Mouse (Mus musculus): ENCODE measurements around the gene Prkag3. TPM values are rescaled to one million over a fixed set of nuclear protein-coding genes. Genes with fewer than 3 reads are reported as not detected.

The Prkag3 gene
- total RNA-seq, 2 experiments from 2014 or later, result not detected

GRCm38 (mm10) chr1:74713859-74714730 lies 34.9 kb downstream of the Prkag3 start:
- no peak for ATAC-seq (replicated peaks; ENCODE audit: poor library complexity)

- ATAC-seq (replicated peaks; ENCODE audit: poor library complexity), result peak; percentile 49
Observed at GRCm38 (mm10) chr1:74713099-74713858, 35.7 kb downstream of the Prkag3 start, which contains the start of gene Cyp27a1. Gene Cyp27a1, plus strand, starts transcription at chr1:74713574.

- ATAC-seq (replicated peaks; ENCODE audit: poor library complexity), result peak; percentile 60
Observed at GRCm38 (mm10) chr1:74712461-74713098, 36.4 kb downstream of the Prkag3 start.

- ATAC-seq (replicated peaks; ENCODE audit: poor library complexity), result no peak
Observed at GRCm38 (mm10) chr1:74712046-74712445, 37.0 kb downstream of the Prkag3 start.

- no peak for ATAC-seq (replicated peaks; ENCODE audit: poor library complexity)
Observed at GRCm38 (mm10) chr1:74709566-74709965, 39.5 kb downstream of the Prkag3 start.

GRCm38 (mm10) chr1:74705016-74705415 lies 44.0 kb downstream of the Prkag3 start:
- ATAC-seq (replicated peaks; ENCODE audit: poor library complexity), result no peak

- no peak for ATAC-seq (replicated peaks; ENCODE audit: poor library complexity)
Observed at GRCm38 (mm10) chr1:74704156-74704555, 44.9 kb downstream of the Prkag3 start.

GRCm38 (mm10) chr1:74702142-74702553 lies 46.9 kb downstream of the Prkag3 start:
- peak; percentile 37 for ATAC-seq (replicated peaks; ENCODE audit: poor library complexity)

- ATAC-seq (replicated peaks; ENCODE audit: poor library complexity), result no peak
Observed at GRCm38 (mm10) chr1:74698791-74699190, 50.2 kb downstream of the Prkag3 start.

- no peak for ATAC-seq (replicated peaks; ENCODE audit: poor library complexity)
Observed at GRCm38 (mm10) chr1:74698353-74698752, 50.7 kb downstream of the Prkag3 start.

GRCm38 (mm10) chr1:74697416-74697815 lies 51.6 kb downstream of the Prkag3 start:
- no peak for ATAC-seq (replicated peaks; ENCODE audit: poor library complexity)

- ATAC-seq (replicated peaks; ENCODE audit: poor library complexity), result no peak
Observed at GRCm38 (mm10) chr1:74695836-74696235, 53.2 kb downstream of the Prkag3 start.

- ATAC-seq (replicated peaks; ENCODE audit: poor library complexity), result no peak
Observed at GRCm38 (mm10) chr1:74693891-74694583, 55.0 kb downstream of the Prkag3 start.

Other genes with a start within 250 kb of the Prkag3 start
- gene Cnot9, start 243.2 kb downstream of the Prkag3 start, total RNA-seq (2015), result 58.9 and 65.3 TPM in 2 replicates
- gene Cnot9, start 243.2 kb downstream of the Prkag3 start, total RNA-seq (2017), result 70.1 and 87.8 TPM in 2 replicates
- gene Plcd4, start 206.3 kb downstream of the Prkag3 start, total RNA-seq (2015), result not detected in 2 replicates
- not detected in 2 replicates for gene Plcd4, start 206.3 kb downstream of the Prkag3 start, total RNA-seq (2017)
- gene Usp37, start 204.9 kb downstream of the Prkag3 start, total RNA-seq (2015), result 27.7 and 29.5 TPM in 2 replicates
- gene Usp37, start 204.9 kb downstream of the Prkag3 start, total RNA-seq (2017), result 30.5 and 42.6 TPM in 2 replicates
- gene Zfp142, start 161.0 kb downstream of the Prkag3 start, total RNA-seq (2015), result 16.6 and 17.9 TPM in 2 replicates
- 7.1 and 8.4 TPM in 2 replicates for gene Zfp142, start 161.0 kb downstream of the Prkag3 start, total RNA-seq (2017)
- 18.4 and 28.7 TPM in 2 replicates for gene Bcs1l, start 160.9 kb downstream of the Prkag3 start, total RNA-seq (2015)
- 22.7 and 28.0 TPM in 2 replicates for gene Bcs1l, start 160.9 kb downstream of the Prkag3 start, total RNA-seq (2017)
- 16.3 and 16.7 TPM in 2 replicates for gene Rnf25, start 147.8 kb downstream of the Prkag3 start, total RNA-seq (2015)
- gene Rnf25, start 147.8 kb downstream of the Prkag3 start, total RNA-seq (2017), result 24.3 and 43.2 TPM in 2 replicates
- gene Stk36, start 147.8 kb downstream of the Prkag3 start, total RNA-seq (2015), result 0.32 TPM in 1 of 2 replicates, not detected in the other
- not detected in 2 replicates for gene Stk36, start 147.8 kb downstream of the Prkag3 start, total RNA-seq (2017)
- gene Ttll4, start 87.5 kb downstream of the Prkag3 start, total RNA-seq (2015), result 16.6 and 27.2 TPM in 2 replicates
- 19.6 and 21.9 TPM in 2 replicates for gene Ttll4, start 87.5 kb downstream of the Prkag3 start, total RNA-seq (2017)
- 2.4 and 10.6 TPM in 2 replicates for gene Cyp27a1, start 35.6 kb downstream of the Prkag3 start, total RNA-seq (2015)
- 4.5 and 5.2 TPM in 2 replicates for gene Cyp27a1, start 35.6 kb downstream of the Prkag3 start, total RNA-seq (2017)
- 0.07 and 0.17 TPM in 2 replicates for gene Wnt6, start 22.7 kb upstream of the Prkag3 start, total RNA-seq (2015)
- gene Wnt6, start 22.7 kb upstream of the Prkag3 start, total RNA-seq (2017), result 0.74 TPM in 1 of 2 replicates, not detected in the other
- gene Wnt10a, start 42.3 kb upstream of the Prkag3 start, total RNA-seq (2015), result not detected in 2 replicates
- gene Wnt10a, start 42.3 kb upstream of the Prkag3 start, total RNA-seq (2017), result not detected in 2 replicates
- gene Cdk5r2, start 105.7 kb upstream of the Prkag3 start, total RNA-seq (2015), result not detected in 2 replicates
- gene Cdk5r2, start 105.7 kb upstream of the Prkag3 start, total RNA-seq (2017), result not detected in 2 replicates
- gene Fev, start 136.2 kb upstream of the Prkag3 start, total RNA-seq (2015), result not detected in 2 replicates
- gene Fev, start 136.2 kb upstream of the Prkag3 start, total RNA-seq (2017), result not detected in 2 replicates
- gene Cryba2, start 143.9 kb upstream of the Prkag3 start, total RNA-seq (2015), result not detected in 2 replicates
- not detected in 2 replicates for gene Cryba2, start 143.9 kb upstream of the Prkag3 start, total RNA-seq (2017)
- not detected in 2 replicates for gene Cfap65, start 186.4 kb upstream of the Prkag3 start, total RNA-seq (2015)
- not detected in 2 replicates for gene Cfap65, start 186.4 kb upstream of the Prkag3 start, total RNA-seq (2017)
- 0.07 TPM in 1 of 2 replicates, not detected in the other for gene Ihh, start 202.5 kb upstream of the Prkag3 start, total RNA-seq (2015)
- gene Ihh, start 202.5 kb upstream of the Prkag3 start, total RNA-seq (2017), result not detected in 2 replicates